Mouse (Mus musculus): Measurements from ENCODE around the gene Zfp839. TPM values are rescaled to one million over a fixed set of nuclear protein-coding genes. Genes with fewer than 3 reads are reported as not detected.

Zfp839 gene
- polyA plus RNA-seq, 1 experiment from 2014 or later, result 2.3 TPM

DNA sequence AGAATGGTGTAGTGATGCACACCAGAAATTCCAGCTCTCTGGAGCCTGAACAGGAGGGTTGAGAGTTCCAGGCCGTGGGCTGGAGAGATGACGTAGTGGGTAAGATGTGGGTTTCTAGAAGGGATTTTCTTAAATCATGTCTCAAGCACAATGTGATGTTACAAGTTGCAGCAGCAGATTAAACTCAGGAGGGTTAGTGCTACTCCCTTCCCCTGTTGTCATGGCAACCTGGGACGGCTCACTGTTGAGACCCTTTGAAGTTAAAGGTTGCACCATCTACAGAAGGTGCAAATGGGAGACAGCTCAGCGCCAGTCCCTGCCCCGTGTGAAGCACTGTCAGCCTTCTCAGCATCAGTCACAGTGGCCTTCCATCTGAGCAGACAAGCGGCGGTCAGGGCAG lies 11.2 kb downstream of the Zfp839 start:
- Histone ChIP-seq H3K9ac (ENCODE audit: low read length) (no peak overlapping the region), H3K9me3 (ENCODE audit: control insufficient read depth, low read length) (no peaks in the 10 kb centered on the region), H3K4me1 (replicated peaks; ENCODE audit: control insufficient read depth, insufficient read depth) (no peaks in the 10 kb centered on the region), H3K27ac (replicated peaks) (no peak overlapping the region), H3K36me3 (ENCODE audit: control insufficient read depth, insufficient read depth, low read length) (peaks cover 11% of the 10 kb centered on the region), H3K27me3 (ENCODE audit: control insufficient read depth, insufficient read depth, low read length) (no peaks in the 10 kb centered on the region), H3K4me3 (ENCODE audit: low read depth, low read length) (no peak overlapping the region), H3K4me2 (replicated peaks; ENCODE audit: low read depth) (no peak overlapping the region)
- WGBS, result 51% methylated on average over 7 of the region's 7 CpGs
- no peak for DNase-seq (ENCODE audit: low spot score)
- no peak for ATAC-seq (ENCODE audit: low FRiP score, low TSS enrichment)
- TF ChIP-seq CTCF (IDR thresholded peaks at IDR 0.05; ENCODE audit: low read depth), result no peak
- no peak for TF ChIP-seq EP300 (optimal IDR thresholded peaks at IDR 0.05)

DNA sequence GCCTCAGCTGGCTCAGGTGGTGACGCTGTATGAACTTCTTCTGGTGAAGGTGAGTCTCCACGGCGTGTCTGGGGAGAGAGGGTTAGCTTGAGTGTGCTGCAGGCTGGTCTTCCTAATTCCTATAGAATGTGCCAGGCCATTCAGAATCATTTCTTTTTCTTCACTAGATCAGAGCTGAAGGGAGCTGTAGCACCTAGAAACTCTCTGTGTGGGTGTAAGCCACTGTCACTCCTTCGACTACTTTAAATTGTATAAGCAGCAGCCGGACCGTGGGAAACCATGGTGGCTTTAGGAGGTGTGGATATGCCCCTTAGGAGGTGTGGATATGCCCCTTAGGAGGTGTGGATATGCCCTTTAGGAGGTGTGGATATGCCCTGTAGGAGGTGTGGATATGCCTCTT lies 14.0 kb downstream of the Zfp839 start:
- no peak overlapping the region for H3K4me3 ChIP-seq (ENCODE audit: low read depth, low read length)
- DNase-seq (ENCODE audit: low spot score) (no peak), ATAC-seq (ENCODE audit: low FRiP score, low TSS enrichment) (no peak)
- H3K27me3 ChIP-seq (ENCODE audit: control insufficient read depth, insufficient read depth, low read length), result no peaks in the 10 kb centered on the region
- H3K27ac ChIP-seq (replicated peaks), result no peak overlapping the region
- no peaks in the 10 kb centered on the region for H3K9me3 ChIP-seq (ENCODE audit: control insufficient read depth, low read length)
- no peak overlapping the region for H3K4me2 ChIP-seq (replicated peaks; ENCODE audit: low read depth)
- H3K9ac ChIP-seq (ENCODE audit: low read length), result no peak overlapping the region
- WGBS, result 94% methylated on average over 6 of the region's 6 CpGs
- H3K36me3 ChIP-seq (ENCODE audit: control insufficient read depth, insufficient read depth, low read length), result peaks cover 21% of the 10 kb centered on the region
- no peaks in the 10 kb centered on the region for H3K4me1 ChIP-seq (replicated peaks; ENCODE audit: control insufficient read depth, insufficient read depth)
- no peak for TF ChIP-seq EP300 (optimal IDR thresholded peaks at IDR 0.05)
- TF ChIP-seq CTCF (IDR thresholded peaks at IDR 0.05; ENCODE audit: low read depth), result no peak

DNA sequence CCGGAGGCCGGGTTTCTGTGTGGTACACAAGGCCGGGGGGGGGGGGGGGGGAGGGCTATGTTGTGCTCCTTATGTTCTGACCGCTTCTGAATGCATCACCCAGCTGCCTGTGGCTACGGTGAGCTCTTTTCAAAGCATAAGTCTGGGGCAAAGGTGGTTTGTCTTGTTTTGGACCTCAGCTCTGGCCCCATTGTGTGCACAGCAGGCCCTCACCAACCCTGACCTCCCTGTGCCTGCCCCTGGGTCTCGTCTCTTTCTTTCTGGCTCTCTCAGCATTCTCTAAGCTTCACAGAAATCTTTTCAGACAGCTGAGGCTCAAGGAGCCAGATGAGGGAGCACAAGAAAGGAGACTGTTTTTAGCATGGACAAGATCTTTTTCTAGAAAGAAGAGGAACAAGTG lies 15.5 kb downstream of the Zfp839 start:
- no peak overlapping the region for H3K4me3 ChIP-seq (ENCODE audit: low read depth, low read length)
- no peaks in the 10 kb centered on the region for H3K27me3 ChIP-seq (ENCODE audit: control insufficient read depth, insufficient read depth, low read length)
- H3K4me1 ChIP-seq (replicated peaks; ENCODE audit: control insufficient read depth, insufficient read depth), result no peaks in the 10 kb centered on the region
- TF ChIP-seq EP300 (optimal IDR thresholded peaks at IDR 0.05) (no peak), CTCF (IDR thresholded peaks at IDR 0.05; ENCODE audit: low read depth) (no peak)
- H3K36me3 ChIP-seq (ENCODE audit: control insufficient read depth, insufficient read depth, low read length), result peaks cover 27% of the 10 kb centered on the region
- no peak for ATAC-seq (ENCODE audit: low FRiP score, low TSS enrichment)
- H3K4me2 ChIP-seq (replicated peaks; ENCODE audit: low read depth), result no peak overlapping the region
- no peaks in the 10 kb centered on the region for H3K9me3 ChIP-seq (ENCODE audit: control insufficient read depth, low read length)
- H3K27ac ChIP-seq (replicated peaks), result no peak overlapping the region
- no peak for DNase-seq (ENCODE audit: low spot score)
- no peak overlapping the region for H3K9ac ChIP-seq (ENCODE audit: low read length)
- 68% methylated on average over 6 of the region's 6 CpGs for WGBS

DNA sequence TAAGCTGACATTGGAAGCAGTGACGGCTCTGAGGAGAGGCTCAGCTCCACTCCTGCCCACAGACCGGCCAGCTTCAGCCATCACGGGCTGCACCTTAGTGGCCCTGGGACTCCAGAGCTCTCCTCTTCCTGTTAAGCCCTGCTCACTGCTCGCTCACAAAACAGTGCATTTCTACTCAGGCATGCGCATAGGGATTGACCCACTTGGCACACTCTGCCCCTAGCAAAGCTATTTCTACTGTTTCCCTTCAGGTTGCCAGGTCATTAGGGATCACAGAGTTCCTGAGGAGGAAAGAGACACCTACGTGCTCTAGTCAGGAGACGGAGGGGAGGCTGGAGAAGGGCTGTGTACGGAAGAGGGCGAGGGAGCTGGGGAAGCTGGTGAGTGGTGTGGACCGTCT lies 15.9 kb downstream of the Zfp839 start:
- no peak overlapping the region for H3K4me2 ChIP-seq (replicated peaks; ENCODE audit: low read depth)
- H3K27me3 ChIP-seq (ENCODE audit: control insufficient read depth, insufficient read depth, low read length), result no peaks in the 10 kb centered on the region
- no peaks in the 10 kb centered on the region for H3K9me3 ChIP-seq (ENCODE audit: control insufficient read depth, low read length)
- DNase-seq (ENCODE audit: low spot score) (no peak), ATAC-seq (ENCODE audit: low FRiP score, low TSS enrichment) (no peak)
- H3K4me1 ChIP-seq (replicated peaks; ENCODE audit: control insufficient read depth, insufficient read depth), result no peaks in the 10 kb centered on the region
- peaks cover 29% of the 10 kb centered on the region for H3K36me3 ChIP-seq (ENCODE audit: control insufficient read depth, insufficient read depth, low read length)
- no peak overlapping the region for H3K27ac ChIP-seq (replicated peaks)
- H3K9ac ChIP-seq (ENCODE audit: low read length), result no peak overlapping the region
- no peak overlapping the region for H3K4me3 ChIP-seq (ENCODE audit: low read depth, low read length)
- 86% methylated on average over 10 of the region's 10 CpGs for WGBS
- no peak for TF ChIP-seq CTCF (IDR thresholded peaks at IDR 0.05; ENCODE audit: low read depth)

DNA sequence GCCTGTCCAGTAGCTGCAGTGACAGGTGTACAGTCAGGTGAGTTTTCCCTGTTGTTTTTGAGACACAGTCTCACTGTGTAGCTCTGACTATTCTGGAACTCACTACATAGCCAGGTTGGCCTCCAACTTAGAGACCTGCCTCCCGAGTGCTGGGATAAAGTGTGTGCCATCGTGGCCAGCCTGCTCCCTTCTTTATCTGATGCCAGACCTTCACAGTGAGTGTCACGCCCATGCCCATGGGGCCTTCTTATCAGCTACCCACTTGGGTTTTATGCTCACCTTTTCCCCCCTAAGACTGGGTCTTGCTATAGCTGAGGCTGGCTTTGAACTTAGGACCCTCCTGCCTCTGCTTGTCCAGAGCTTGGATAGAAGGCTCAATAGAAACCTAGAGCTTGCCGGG lies 20.1 kb downstream of the Zfp839 start:
- H3K4me2 ChIP-seq (replicated peaks; ENCODE audit: low read depth), result no peak overlapping the region

DNA sequence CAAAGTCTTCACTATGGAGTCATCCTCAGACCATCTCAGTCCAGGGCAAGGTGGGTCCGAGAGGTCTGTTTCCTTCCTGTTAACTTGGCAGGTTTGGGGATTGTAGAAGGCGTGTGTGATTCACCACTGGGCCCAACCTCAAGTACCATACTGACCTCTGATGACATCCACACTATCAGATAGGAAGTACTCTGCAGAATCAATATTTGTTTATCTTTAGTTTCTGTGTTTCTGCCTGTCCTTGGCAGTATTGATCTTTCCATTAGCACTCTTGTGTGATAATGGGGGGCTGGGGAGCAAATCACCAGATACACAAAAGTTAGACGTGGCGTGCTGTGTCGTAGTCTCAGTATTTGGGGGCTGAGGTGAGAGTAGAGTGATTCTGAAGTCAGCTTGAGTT lies 21.2 kb downstream of the Zfp839 start:
- no peak for TF ChIP-seq CTCF (IDR thresholded peaks at IDR 0.05; ENCODE audit: low read depth)
- TF ChIP-seq EP300 (optimal IDR thresholded peaks at IDR 0.05), result no peak
- DNase-seq (ENCODE audit: low spot score), result no peak
- ATAC-seq (ENCODE audit: low FRiP score, low TSS enrichment), result no peak
- Histone ChIP-seq H3K36me3 (ENCODE audit: control insufficient read depth, insufficient read depth, low read length) (peaks cover 38% of the 10 kb centered on the region), H3K27ac (replicated peaks) (no peak overlapping the region), H3K4me2 (replicated peaks; ENCODE audit: low read depth) (no peak overlapping the region), H3K9ac (ENCODE audit: low read length) (no peak overlapping the region), H3K4me1 (replicated peaks; ENCODE audit: control insufficient read depth, insufficient read depth) (no peaks in the 10 kb centered on the region), H3K4me3 (ENCODE audit: low read depth, low read length) (no peak overlapping the region), H3K27me3 (ENCODE audit: control insufficient read depth, insufficient read depth, low read length) (no peaks in the 10 kb centered on the region), H3K9me3 (ENCODE audit: control insufficient read depth, low read length) (no peaks in the 10 kb centered on the region)
- 80% methylated on average over 5 of the region's 5 CpGs for WGBS

More for the DNA sequence above, 20.1 kb downstream of the Zfp839 start:
- WGBS, result 82% methylated on average over 4 of the region's 4 CpGs
- H3K4me1 ChIP-seq (replicated peaks; ENCODE audit: control insufficient read depth, insufficient read depth), result no peaks in the 10 kb centered on the region
- no peaks in the 10 kb centered on the region for H3K27me3 ChIP-seq (ENCODE audit: control insufficient read depth, insufficient read depth, low read length)
- H3K36me3 ChIP-seq (ENCODE audit: control insufficient read depth, insufficient read depth, low read length), result peaks cover 41% of the 10 kb centered on the region
- DNase-seq (ENCODE audit: low spot score), result no peak
- ATAC-seq (ENCODE audit: low FRiP score, low TSS enrichment), result no peak
- no peaks in the 10 kb centered on the region for H3K9me3 ChIP-seq (ENCODE audit: control insufficient read depth, low read length)
- TF ChIP-seq EP300 (optimal IDR thresholded peaks at IDR 0.05) (no peak), CTCF (IDR thresholded peaks at IDR 0.05; ENCODE audit: low read depth) (no peak)
- no peak overlapping the region for H3K9ac ChIP-seq (ENCODE audit: low read length)
- H3K4me3 ChIP-seq (ENCODE audit: low read depth, low read length), result no peak overlapping the region
- no peak overlapping the region for H3K27ac ChIP-seq (replicated peaks)
